Mouse (Mus musculus) forebrain, embryonic 12.5 days (tissue): Measurements from ENCODE around the gene Ptprn. TPM values are rescaled to one million over a fixed set of nuclear protein-coding genes. Genes with fewer than 3 reads are reported as not detected.

ENCODE experiments used
- ATAC-seq: fragments of 200-750 bp; cut with Nextera tagmentation; 2 replicates; pipeline ENCODE4 v1.8.0; 2017; ENCODE audit warnings: moderate TSS enrichment; ENCODE audit not compliant: low FRiP score
- H3K27ac ChIP-seq: fragments of 300-500 bp; sonication (generic); 2 replicates; pipeline ENCODE4 v1.5.1; 2016; ENCODE audit warnings: mild to moderate bottlenecking
- H3K27me3 ChIP-seq: fragments of 300-500 bp; sonication (generic); 2 replicates; pipeline ENCODE4 v1.6.1; 2016; ENCODE audit warnings: mild to moderate bottlenecking
- H3K36me3 ChIP-seq: fragments of 300-500 bp; sonication (generic); replicated peaks from 2 replicates; pipeline ENCODE4 v1.6.1; 2016; ENCODE audit warnings: mild to moderate bottlenecking
- H3K4me1 ChIP-seq: fragments of 300-500 bp; sonication (generic); 2 replicates; pipeline ENCODE4 v1.6.1; 2016
- H3K4me2 ChIP-seq: fragments of 300-500 bp; sonication (generic); 2 replicates; pipeline ENCODE4 v1.6.1; 2016; ENCODE audit warnings: mild to moderate bottlenecking, moderate library complexity
- H3K4me3 ChIP-seq: fragments of 300-500 bp; sonication (generic); replicated peaks from 2 replicates; pipeline ENCODE4 v1.5.1; 2016; ENCODE audit warnings: mild to moderate bottlenecking
- H3K9ac ChIP-seq: fragments of 300-500 bp; sonication (generic); 2 replicates; pipeline ENCODE4 v1.6.1; 2016; ENCODE audit warnings: mild to moderate bottlenecking
- H3K9me3 ChIP-seq: fragments of 300-500 bp; sonication (generic); 2 replicates; pipeline ENCODE4 v1.6.1; 2016
- WGBS: fragments of 180-500 bp; shearing (Covaris S2); methylation state at CpG from one replicate; pipeline ENCODE4 v1.1.7; 2016; 5-methylcytosine and 5-hydroxymethylcytosine counted together
- polyA plus RNA-seq: library from polyadenylated mRNA; unstranded; fragments of >200 nt; fragmentation: Nextera tagmentation; extraction: Ambion mirVana; gene quantifications from 2 replicates; pipeline ENCODE4 v1.2.1, GENCODE M21; 2016

The Ptprn gene
- polyA plus RNA-seq, 1 experiment from 2014 or later: 6.8 TPM

DNA sequence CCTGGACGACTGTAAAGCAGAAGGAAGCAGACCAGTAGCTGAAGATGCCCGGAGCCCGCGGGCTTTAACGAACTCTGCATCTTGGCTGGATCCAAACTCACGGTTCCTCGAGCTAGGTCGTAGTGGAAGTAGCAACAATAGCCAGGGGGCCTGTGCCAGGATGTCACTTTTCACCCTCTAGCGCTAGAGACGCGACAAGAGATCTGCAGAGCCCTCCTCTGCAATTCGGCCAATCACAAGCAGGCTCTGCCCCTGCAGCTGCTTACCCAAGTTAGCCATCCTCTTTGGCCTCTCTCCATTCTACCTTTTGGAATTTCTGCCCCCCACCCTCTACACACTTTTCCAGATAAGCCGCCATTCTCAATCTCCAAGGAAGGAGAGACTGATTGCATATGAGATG, 13.9 kb upstream of the Ptprn start, which contains the start of gene Resp18:
Gene Resp18 (minus strand): TSS at position 188 of the 400 bp plus-strand sequence.
- H3K4me3 ChIP-seq: peak within 1 kb of the TSS; percentile 29
- 1% methylated on average over 13 of the region's 13 CpGs for WGBS
- H3K9me3 ChIP-seq: peaks cover 4% of the 10 kb centered on the region; the same call in 1 of the 2 replicates
- ATAC-seq: 0 out of 2 replicates have a peak, but pooled peaks have one; percentile 27
- H3K9ac ChIP-seq: no peak within 1 kb of the TSS
- no peak within 1 kb of the TSS for H3K27ac ChIP-seq
- H3K27me3 ChIP-seq: peaks cover 51% of the 10 kb centered on the region
- H3K4me2 ChIP-seq: peak within 1 kb of the TSS; percentile 46
- H3K36me3 ChIP-seq: no peaks in the 10 kb centered on the region
- peaks cover 7% of the 10 kb centered on the region; the same call in 1 of the 2 replicates for H3K4me1 ChIP-seq

DNA sequence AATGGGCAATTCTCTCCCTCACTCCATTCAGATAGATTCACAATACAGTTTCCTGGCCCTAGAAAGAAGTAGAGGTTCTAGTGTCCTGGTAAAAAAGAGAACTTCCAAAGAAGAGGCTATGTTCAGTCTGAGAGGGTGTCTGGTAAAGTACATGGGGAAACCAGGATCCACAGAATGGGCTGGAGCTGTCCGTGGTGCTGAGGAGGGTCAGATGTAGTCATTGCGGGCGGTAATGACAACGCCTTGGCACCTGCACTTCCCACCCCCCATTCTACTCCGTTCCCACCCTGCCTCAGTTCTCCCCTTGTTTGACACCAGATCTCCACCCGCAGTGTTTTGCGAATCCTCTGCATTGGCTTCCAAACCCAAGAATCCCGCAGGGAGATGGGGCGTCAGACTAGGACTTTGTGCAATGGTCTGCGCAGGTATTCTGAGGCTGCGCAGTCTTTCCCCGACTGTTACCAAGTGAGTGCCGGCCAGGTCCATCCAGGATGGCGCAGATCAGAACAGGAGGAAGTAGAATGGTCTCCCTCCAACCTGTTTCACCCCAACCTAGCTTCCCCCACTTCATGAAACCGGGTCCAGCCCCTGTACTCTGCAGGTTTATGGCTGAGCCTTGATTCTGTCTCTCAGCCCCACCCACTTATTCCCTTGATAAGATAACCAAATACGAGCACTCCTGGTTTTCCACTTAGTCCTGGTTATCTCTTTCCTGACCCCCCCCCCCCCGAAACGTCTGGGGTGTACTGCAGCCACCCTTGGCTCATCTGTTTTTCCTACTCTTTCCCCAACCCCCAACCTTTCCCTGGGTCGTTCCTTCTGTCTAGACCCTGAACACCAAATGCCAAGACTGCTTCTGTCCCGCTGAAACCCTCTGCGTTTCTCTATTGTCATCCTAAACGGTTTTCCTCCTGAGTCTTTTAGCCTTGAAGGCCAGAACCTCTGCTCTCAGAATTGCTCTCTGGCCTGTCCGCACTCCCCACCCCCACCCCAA, 13.2 kb upstream of the Ptprn start:
- peaks cover 7% of the 10 kb centered on the region; the same call in 1 of the 2 replicates for H3K4me1 ChIP-seq
- H3K27me3 ChIP-seq: peaks cover 53% of the 10 kb centered on the region
- H3K27ac ChIP-seq: no peak overlapping the region
- no peak overlapping the region for H3K9ac ChIP-seq
- peaks cover 4% of the 10 kb centered on the region; the same call in 1 of the 2 replicates for H3K9me3 ChIP-seq
- H3K4me3 ChIP-seq: peak overlapping the region; percentile 29
- peak; percentile 41; the same call in 1 of the 2 replicates for ATAC-seq
- H3K36me3 ChIP-seq: no peaks in the 10 kb centered on the region
- peak overlapping the region; percentile 46 for H3K4me2 ChIP-seq
- WGBS: 1% methylated on average over 23 of the region's 23 CpGs

DNA sequence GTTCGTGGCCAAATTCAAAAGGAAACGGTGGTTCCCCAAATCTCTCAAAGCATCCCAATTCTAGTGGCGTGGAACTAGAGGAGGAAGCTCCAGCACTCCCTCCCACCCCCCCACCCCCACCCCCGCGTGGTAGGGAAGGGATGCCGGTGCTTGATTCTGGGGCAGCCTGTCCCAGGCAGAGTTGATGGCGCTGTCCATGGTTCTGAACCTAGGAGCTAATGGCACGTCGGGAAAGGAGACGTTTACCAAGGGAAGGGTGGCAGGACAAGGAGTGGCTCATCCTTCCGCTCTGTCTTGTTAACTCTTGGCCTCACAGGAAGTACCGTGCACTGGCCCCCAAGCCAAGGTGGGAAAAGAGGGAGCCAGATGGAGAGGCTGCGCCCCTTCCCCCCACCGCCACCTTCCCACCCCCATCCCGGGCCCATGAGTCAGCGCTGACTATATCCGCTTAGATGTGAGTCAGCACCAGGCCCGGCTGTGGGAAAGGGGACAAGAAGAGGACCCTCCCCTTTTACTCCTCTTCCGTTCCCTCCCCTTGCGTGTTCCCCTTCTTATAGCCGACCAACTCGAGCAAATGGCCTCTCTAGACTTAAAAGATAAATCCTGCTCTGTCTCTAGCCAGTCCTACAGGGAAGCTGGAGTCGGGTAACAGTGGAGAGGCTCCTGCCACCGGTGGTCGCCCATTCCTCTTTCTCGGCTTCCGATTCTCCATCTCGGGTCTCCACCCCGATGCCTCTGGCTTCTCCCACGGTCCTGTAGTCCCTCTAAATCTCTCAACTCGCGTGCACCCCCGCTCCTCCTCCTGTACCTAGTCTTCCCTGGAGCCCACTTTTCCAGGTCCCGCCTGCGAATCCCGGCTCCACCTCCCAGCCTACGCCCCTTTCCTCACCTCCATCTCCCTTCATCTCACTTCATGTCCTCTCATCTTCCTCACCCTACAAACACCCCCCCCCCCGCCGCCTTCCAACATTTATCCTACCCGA, 1.0 kb downstream of the Ptprn start:
- WGBS: 2% methylated on average over 40 of the region's 40 CpGs
- H3K9ac ChIP-seq: peak overlapping the region; percentile 47
- no peak overlapping the region for H3K27ac ChIP-seq
- no peaks in the 10 kb centered on the region for H3K9me3 ChIP-seq
- H3K4me2 ChIP-seq: peak overlapping the region; percentile 68
- H3K36me3 ChIP-seq: no peaks in the 10 kb centered on the region
- peak; percentile 65 for ATAC-seq
- H3K4me3 ChIP-seq: peak overlapping the region; percentile 47
- H3K27me3 ChIP-seq: peaks cover 53% of the 10 kb centered on the region
- H3K4me1 ChIP-seq: peaks cover 7% of the 10 kb centered on the region

DNA sequence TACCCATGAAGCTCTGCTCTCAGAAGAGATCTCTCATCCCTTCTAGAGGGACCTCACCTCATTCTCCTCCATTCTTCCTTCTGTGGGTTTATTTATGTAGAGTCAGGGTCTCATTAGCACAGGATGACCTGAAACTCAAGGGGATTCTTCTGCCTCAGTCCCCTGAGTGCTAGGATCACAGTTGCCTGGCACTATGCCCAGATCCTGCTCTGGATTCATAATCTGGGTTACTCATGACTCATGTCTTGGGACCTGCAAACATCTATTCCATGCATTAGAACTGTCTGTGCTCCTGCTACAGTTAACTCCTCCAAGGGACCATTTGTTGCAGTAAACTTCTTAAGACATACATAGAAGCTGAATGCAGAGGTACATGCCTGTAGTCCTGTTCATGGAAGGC, 3.0 kb downstream of the Ptprn start:
- peaks cover 60% of the 10 kb centered on the region for H3K27me3 ChIP-seq
- H3K9me3 ChIP-seq: no peaks in the 10 kb centered on the region
- H3K9ac ChIP-seq: no peak overlapping the region
- no peak overlapping the region for H3K27ac ChIP-seq
- no peak for ATAC-seq
- no peak overlapping the region for H3K4me2 ChIP-seq
- peaks cover 7% of the 10 kb centered on the region for H3K4me1 ChIP-seq
- H3K4me3 ChIP-seq: no peak overlapping the region
- H3K36me3 ChIP-seq: no peaks in the 10 kb centered on the region

DNA sequence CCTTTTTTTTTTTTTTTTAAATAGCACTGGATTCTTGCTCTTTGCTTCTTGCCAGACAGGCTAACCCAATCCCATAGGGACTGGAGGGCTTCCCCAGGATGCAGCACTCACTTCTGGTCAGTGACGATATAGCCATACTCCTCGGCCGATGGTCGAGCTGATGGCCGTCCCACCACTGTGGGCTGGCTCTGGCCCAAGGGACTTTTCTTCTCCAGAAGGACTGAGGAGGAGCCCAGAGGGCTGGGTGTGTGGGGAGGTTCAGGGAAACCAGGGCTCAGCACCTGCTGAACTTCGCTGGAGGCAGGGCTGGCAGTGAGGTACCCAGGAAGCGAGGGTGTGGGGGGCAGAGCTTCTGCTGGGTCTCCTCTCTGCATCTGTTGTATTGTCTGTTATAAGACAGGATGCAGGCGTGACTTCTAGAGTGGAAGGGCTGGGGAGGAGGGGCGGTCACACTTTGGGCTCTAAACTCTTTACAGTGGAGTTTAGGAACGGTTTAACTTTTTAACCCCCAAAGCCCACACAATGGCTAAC, 8.7 kb downstream of the Ptprn start:
- H3K36me3 ChIP-seq: no peaks in the 10 kb centered on the region
- peaks cover 22% of the 10 kb centered on the region for H3K27me3 ChIP-seq
- H3K27ac ChIP-seq: no peak overlapping the region
- H3K4me1 ChIP-seq: peaks cover 11% of the 10 kb centered on the region
- ATAC-seq: no peak
- no peaks in the 10 kb centered on the region for H3K9me3 ChIP-seq
- H3K4me2 ChIP-seq: no peak overlapping the region
- no peak overlapping the region for H3K9ac ChIP-seq
- no peak overlapping the region for H3K4me3 ChIP-seq
- 77% methylated on average over 10 of the region's 10 CpGs for WGBS

DNA sequence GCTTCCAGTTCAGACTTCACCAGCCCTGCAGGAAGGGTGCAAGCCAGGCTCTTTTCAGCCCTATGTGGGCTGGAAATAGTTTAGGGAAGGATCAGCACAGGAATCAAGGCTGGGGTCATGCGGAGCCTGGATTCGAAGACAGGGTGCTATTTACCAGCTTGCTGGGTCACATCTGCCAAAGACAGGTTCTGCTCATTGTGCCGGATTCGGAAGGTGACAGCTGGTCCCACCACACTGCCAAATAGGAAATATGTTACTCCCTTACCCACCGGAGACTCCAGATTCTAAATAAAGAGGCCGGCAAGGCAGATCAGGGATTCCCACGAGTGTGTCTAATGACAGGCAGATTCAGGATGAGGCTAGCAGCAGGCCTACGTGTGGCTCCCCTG, 9.7 kb downstream of the Ptprn start:
- ATAC-seq: no peak
- peaks cover 22% of the 10 kb centered on the region for H3K27me3 ChIP-seq
- 76% methylated on average over 8 of the region's 8 CpGs for WGBS

DNA sequence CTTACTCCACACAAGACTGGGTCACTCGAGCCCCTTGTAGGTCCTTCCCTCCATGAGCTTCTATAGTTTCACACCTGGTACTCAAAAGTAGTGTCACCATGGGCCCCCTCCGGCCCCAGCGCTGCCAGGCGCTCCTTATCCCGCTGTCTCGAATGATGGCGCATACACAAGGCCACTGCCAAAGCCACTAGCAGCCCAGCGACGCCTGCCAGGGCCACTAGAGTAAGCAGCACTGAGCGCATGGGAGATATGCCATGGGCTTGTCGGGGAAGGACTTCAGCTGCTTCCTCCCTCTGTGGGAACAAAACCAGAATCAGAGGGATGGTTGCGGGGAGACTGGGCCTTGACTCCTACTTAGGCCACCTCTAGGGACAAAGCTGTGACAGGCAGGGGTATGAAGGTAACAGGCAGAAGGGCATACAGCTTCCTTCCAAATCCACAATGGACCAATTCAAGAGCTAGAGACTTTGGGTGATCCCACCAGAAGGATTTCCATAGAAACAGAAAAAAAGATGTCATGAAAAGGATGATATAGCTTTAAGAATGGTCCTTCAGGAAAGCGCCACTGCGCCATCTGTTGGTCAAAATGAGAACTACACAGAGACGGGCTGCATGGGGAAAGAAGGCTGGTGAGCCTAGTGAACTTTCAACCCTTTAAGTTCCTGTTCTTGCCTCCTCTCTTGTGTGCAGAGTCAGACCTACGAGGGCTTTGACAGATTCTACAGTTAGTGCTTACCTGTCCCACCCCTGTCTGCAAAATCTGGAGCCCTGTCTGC, 10.3 kb downstream of the Ptprn start:
- no peaks in the 10 kb centered on the region for H3K9me3 ChIP-seq
- no peak overlapping the region for H3K9ac ChIP-seq
- peaks cover 12% of the 10 kb centered on the region for H3K4me1 ChIP-seq
- H3K27ac ChIP-seq: no peak overlapping the region
- H3K4me3 ChIP-seq: no peak overlapping the region
- WGBS: 63% methylated on average over 16 of the region's 16 CpGs
- no peak overlapping the region for H3K4me2 ChIP-seq
- H3K27me3 ChIP-seq: peaks cover 22% of the 10 kb centered on the region
- ATAC-seq: no peak
- no peaks in the 10 kb centered on the region for H3K36me3 ChIP-seq

More for the DNA sequence above, 9.7 kb downstream of the Ptprn start:
- H3K4me3 ChIP-seq: no peak overlapping the region
- H3K27ac ChIP-seq: no peak overlapping the region
- no peaks in the 10 kb centered on the region for H3K36me3 ChIP-seq
- no peak overlapping the region for H3K9ac ChIP-seq
- no peaks in the 10 kb centered on the region for H3K9me3 ChIP-seq
- H3K4me1 ChIP-seq: peaks cover 12% of the 10 kb centered on the region
- H3K4me2 ChIP-seq: no peak overlapping the region

DNA sequence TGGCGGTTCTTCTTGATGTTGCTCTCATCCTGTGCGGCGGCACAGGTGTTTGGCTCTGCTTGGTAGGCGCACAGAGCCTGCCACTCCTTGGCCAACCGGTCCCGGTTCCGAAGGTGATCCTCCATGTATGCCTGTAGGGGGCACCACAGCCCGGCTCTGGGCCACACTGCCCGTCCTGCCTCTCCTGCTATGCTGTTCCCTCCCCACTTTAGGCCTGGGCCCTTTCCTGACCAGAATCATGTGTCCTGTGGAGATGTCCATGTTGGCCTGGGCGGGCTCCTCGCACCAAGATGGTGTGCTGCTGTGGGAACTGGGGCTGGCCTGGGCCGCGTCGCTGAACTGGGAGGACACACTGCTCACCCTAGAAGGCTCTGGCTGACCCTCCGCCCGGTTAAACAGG, 11.3 kb downstream of the Ptprn start:
- H3K27me3 ChIP-seq: peaks cover 17% of the 10 kb centered on the region
- no peaks in the 10 kb centered on the region for H3K36me3 ChIP-seq
- H3K4me3 ChIP-seq: no peak overlapping the region
- 80% methylated on average over 16 of the region's 16 CpGs for WGBS
- H3K9ac ChIP-seq: no peak overlapping the region
- H3K9me3 ChIP-seq: no peaks in the 10 kb centered on the region
- ATAC-seq: no peak
- H3K27ac ChIP-seq: no peak overlapping the region
- H3K4me2 ChIP-seq: no peak overlapping the region
- H3K4me1 ChIP-seq: peaks cover 15% of the 10 kb centered on the region

DNA sequence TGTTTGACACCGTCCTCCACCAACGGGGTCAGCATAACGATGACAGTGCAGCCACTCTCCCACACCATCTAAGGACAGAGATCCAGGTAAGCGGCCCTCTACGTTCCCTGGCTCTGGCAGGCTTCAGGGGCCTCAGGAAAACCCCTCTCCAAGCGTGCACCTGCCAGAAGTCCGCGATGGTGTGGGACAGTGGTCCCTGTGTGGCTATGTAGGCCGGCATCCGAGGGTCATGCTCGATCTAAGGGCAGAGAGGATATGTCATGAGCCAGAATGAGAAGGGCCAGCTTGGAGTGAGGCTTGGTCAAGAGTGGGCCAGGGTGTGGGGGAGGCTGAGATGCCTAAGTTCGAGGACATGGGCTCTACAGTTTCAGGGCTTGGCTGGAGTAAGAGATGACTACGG, 12.0 kb downstream of the Ptprn start:
- no peak overlapping the region for H3K4me3 ChIP-seq
- no peak for ATAC-seq
- H3K36me3 ChIP-seq: no peaks in the 10 kb centered on the region
- no peak overlapping the region for H3K27ac ChIP-seq
- H3K4me2 ChIP-seq: no peak overlapping the region
- H3K4me1 ChIP-seq: peaks cover 22% of the 10 kb centered on the region
- no peak overlapping the region for H3K9ac ChIP-seq
- WGBS: 74% methylated on average over 13 of the region's 13 CpGs
- H3K27me3 ChIP-seq: peaks cover 15% of the 10 kb centered on the region; the same call in 1 of the 2 replicates
- no peaks in the 10 kb centered on the region for H3K9me3 ChIP-seq

DNA sequence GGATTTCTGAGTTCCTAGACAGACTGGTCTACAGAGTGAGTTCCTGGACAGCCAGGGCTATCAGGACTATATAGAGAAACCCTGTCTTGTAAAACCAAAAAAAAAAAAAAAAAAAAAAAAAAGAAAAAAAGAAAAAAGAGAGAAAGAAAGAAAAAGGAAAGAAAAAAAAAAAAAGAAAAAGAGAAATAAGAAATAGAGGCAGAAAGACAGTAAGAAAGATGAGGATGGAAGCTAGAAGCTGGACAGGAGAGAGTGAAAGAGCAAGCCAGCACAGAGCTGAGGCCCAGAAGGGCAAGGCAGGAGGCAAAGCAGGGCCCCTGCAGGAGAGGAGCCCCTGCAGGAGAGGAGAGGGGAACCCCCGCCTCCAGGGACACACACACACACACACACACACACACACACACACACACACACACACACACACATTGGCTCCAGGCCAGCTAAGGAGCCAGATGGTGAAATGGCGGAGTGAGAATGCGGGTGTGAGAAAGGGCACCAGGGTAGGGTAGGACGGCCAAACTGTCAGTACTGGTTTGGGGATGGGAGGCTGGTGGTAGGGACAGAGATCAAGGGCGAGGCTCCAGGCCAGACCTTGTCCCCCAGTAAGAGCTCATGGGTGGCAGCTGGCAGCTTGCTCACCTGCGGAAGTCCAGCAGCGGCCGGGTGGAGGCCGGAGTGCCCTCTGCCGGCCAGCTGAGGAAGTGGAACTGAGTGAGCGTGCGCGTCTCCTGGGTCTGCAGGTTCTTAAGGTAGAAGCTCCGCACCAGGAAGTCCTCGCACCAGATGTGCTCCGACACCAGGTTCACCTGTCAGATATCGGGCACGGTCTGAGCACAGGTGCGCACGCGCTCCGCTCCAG, 13.0 kb downstream of the Ptprn start:
- H3K4me3 ChIP-seq: peak overlapping the region; percentile 21
- peaks cover 13% of the 10 kb centered on the region; the same call in 1 of the 2 replicates for H3K27me3 ChIP-seq
- H3K9me3 ChIP-seq: no peaks in the 10 kb centered on the region
- H3K4me2 ChIP-seq: peak overlapping the region; percentile 47
- H3K4me1 ChIP-seq: peaks cover 23% of the 10 kb centered on the region
- peak overlapping the region; percentile 31; the same call in 1 of the 2 replicates for H3K27ac ChIP-seq
- no peaks in the 10 kb centered on the region for H3K36me3 ChIP-seq
- H3K9ac ChIP-seq: no peak overlapping the region
- ATAC-seq: peak; percentile 54
- WGBS: 3% methylated on average over 21 of the region's 22 CpGs
